Mouse (Mus musculus): ENCODE measurements around the gene Fut8. TPM values are rescaled to one million over a fixed set of nuclear protein-coding genes. Genes with fewer than 3 reads are reported as not detected.

The Fut8 gene
- total RNA-seq, 4 experiments from 2014 or later = 16.9 to 22.7 (median 18.7) TPM

GRCm38 (mm10) chr12:77305502-77305901 lies 67.6 kb downstream of the Fut8 start:
- no peak for DNase-seq (ENCODE audit: low spot score in 2 of 2)

- DNase-seq (ENCODE audit: low spot score in 2 of 2) = no peak
Measured at GRCm38 (mm10) chr12:77306759-77307314, 68.9 kb downstream of the Fut8 start.

- DNase-seq (ENCODE audit: low spot score in 2 of 2) = no peak
Measured at GRCm38 (mm10) chr12:77309507-77309906, 71.6 kb downstream of the Fut8 start.

- DNase-seq (ENCODE audit: low spot score in 2 of 2) = no peak
Measured at GRCm38 (mm10) chr12:77313502-77313901, 75.6 kb downstream of the Fut8 start.

GRCm38 (mm10) chr12:77324142-77324541 lies 86.2 kb downstream of the Fut8 start:
- no peak for DNase-seq (ENCODE audit: low spot score in 2 of 2)

GRCm38 (mm10) chr12:77346521-77346920 lies 108.6 kb downstream of the Fut8 start:
- no peak for DNase-seq (ENCODE audit: low spot score in 2 of 2)

GRCm38 (mm10) chr12:77349543-77349942 lies 111.6 kb downstream of the Fut8 start:
- no peak for DNase-seq (ENCODE audit: low spot score in 2 of 2)

- DNase-seq (ENCODE audit: low spot score in 2 of 2) = no peak
Measured at GRCm38 (mm10) chr12:77415720-77416119, 177.8 kb downstream of the Fut8 start.

- DNase-seq (ENCODE audit: low spot score in 2 of 2) = no peak
Measured at GRCm38 (mm10) chr12:77421667-77422393, 183.9 kb downstream of the Fut8 start.

- DNase-seq (ENCODE audit: low spot score in 2 of 2) = no peak
Measured at GRCm38 (mm10) chr12:77426093-77426492, 188.2 kb downstream of the Fut8 start.

GRCm38 (mm10) chr12:77428165-77428564 lies 190.2 kb downstream of the Fut8 start:
- no peak for DNase-seq (ENCODE audit: low spot score in 2 of 2)

GRCm38 (mm10) chr12:77429381-77429780 lies 191.5 kb downstream of the Fut8 start:
- no peak for DNase-seq (ENCODE audit: low spot score in 2 of 2)

GRCm38 (mm10) chr12:77436733-77437132 lies 198.8 kb downstream of the Fut8 start:
- DNase-seq (ENCODE audit: low spot score in 2 of 2) = no peak

- no peak for DNase-seq (ENCODE audit: low spot score in 2 of 2)
Measured at GRCm38 (mm10) chr12:77450816-77451215, 212.9 kb downstream of the Fut8 start.

GRCm38 (mm10) chr12:77466178-77466577 lies 228.3 kb downstream of the Fut8 start:
- DNase-seq (ENCODE audit: low spot score in 2 of 2) = no peak

- DNase-seq (ENCODE audit: low spot score in 2 of 2) = no peak
Measured at GRCm38 (mm10) chr12:77479931-77480330, 242.0 kb downstream of the Fut8 start.

- no peak for DNase-seq (ENCODE audit: low spot score in 2 of 2)
Measured at GRCm38 (mm10) chr12:77481153-77481552, 243.2 kb downstream of the Fut8 start.

- DNase-seq (ENCODE audit: low spot score in 2 of 2) = no peak
Measured at GRCm38 (mm10) chr12:77481799-77482198, 243.9 kb downstream of the Fut8 start.

- no peak for DNase-seq (ENCODE audit: low spot score in 2 of 2)
Measured at GRCm38 (mm10) chr12:77483180-77483855, 245.4 kb downstream of the Fut8 start.

- DNase-seq (ENCODE audit: low spot score in 2 of 2) = no peak
Measured at GRCm38 (mm10) chr12:77484761-77485160, 246.8 kb downstream of the Fut8 start.

GRCm38 (mm10) chr12:77491478-77491877 lies 253.6 kb downstream of the Fut8 start:
- DNase-seq (ENCODE audit: low spot score in 2 of 2) = no peak

GRCm38 (mm10) chr12:77495781-77496180 lies 257.9 kb downstream of the Fut8 start:
- no peak for DNase-seq (ENCODE audit: low spot score in 2 of 2)

- DNase-seq (ENCODE audit: low spot score in 2 of 2) = no peak
Measured at GRCm38 (mm10) chr12:77498153-77498552, 260.2 kb downstream of the Fut8 start.

Measured in gastrocnemius, adult 8-10 months (tissue).